Mouse (Mus musculus): Measurements from ENCODE around the gene Ptpn11.

Ptpn11 gene

DNA sequence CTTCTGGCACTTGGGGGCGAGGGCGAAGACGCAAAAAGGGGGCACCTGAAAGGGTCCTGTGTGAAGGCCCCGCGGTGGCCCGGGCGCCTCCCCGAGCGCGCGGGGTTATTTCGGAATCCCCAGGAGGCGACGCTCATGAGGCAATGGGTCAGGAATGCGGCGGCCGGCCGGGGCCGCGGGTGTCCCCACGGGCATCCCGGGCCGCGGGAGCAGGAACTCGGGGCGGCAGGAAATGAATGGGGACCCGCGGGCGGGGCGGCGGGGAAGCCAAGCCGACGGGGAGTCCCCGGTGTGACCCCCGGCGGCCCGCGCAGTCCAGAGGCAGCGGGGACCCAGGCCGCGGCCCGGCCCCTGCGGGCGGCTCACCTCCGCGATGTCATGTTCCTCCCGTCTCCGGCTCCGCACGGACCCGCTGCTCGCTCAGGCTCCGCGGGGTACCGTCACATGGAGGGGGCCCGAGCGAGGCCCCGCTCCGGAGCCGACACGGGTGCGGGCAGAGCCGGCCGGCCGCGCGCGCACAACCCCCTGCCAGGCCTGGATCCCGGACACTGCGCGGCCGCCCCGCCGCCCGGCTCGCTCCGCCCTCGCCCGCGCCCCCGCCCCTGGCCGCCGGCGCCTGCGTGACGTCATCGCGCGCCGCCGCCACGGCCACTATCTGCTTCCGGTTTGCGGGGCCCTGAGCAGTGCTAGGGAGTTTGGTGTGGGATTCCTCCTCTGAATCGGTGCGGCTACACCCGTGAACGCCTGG, at the start of gene Ptpn11:
Gene Ptpn11, minus strand, starts transcription at position 562 of the 748 bp plus-strand sequence.
- POLR2A ChIA-PET = interaction anchor here in 3 of 4 experiments (0.6 to 3.2 kb wide), 13 partner anchors 9 to 284 kb away, joined by 3 to 24 read pairs (median 6); partner anchors contain the start of genes Rpl6 (in 2 of the 3) and Oas1a (in 1 of the 3)
- CTCF ChIA-PET = interaction anchor here in 1 of 4 experiments (1.1 to 1.6 kb wide), 2 partner anchors 13 to 24 kb away, joined by 3 to 10 read pairs; no protein-coding TSS in a partner anchor

GRCm38 (mm10) chr5:121239846-121240245, 48.6 kb upstream of the Ptpn11 start:
- ChIA-PET CTCF (interaction anchor here in 1 of 4 experiments (0.8 kb wide), 1 partner anchor 27 kb away, joined by 3 read pairs; no protein-coding TSS in a partner anchor), POLR2A (interaction anchor here in 2 of 4 experiments (0.6 kb wide), 2 partner anchors 332 to 703 kb away, joined by 3 to 5 read pairs; partner anchors contain the start of gene Oas1a (in 1 of the 2))

DNA sequence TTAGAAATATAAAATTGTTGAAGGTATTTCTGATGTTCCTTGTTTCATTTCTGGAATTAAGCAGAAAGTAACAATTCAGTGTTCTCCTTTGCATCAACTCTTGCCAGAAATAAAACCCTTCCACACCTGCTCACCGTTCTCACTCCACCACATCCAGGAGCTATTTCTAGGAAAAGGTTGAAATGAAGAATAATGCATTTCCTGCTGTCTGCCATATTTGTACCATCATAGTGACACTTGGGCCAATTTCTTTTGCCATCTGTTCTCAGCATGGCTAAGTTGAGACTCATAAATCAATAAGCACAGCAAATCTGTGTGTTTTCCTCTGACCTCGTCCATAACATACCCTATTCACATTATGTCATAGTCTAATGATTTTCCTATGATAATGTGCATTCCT, 47.0 kb upstream of the Ptpn11 start:
- ChIA-PET POLR2A (interaction anchor here in 1 of 4 experiments (1.2 to 1.3 kb wide), 2 partner anchors 10 kb away, joined by 3 to 5 read pairs; no protein-coding TSS in a partner anchor), CTCF (no interaction called here)

DNA sequence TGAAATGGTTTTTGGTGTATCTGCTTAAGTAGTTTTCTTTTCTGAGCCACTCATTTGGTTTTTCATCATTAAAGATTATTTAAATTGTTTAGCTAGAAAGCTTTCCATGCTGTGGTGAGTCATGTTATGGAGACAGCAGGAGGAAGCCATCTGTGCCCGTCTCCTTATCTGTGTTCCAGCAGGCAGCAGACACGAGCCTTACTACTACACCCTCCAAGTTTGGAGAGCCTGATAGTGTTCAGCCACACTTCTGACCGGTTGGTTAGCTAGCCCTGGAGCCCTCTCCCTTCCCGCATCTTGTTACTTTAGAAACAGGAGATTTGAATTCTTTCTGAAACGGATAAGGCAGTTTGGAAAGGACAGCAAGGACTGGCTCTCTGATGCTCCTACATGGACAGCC, 45.0 kb upstream of the Ptpn11 start:
- CTCF ChIA-PET = no interaction called here
- POLR2A ChIA-PET = no interaction called here

DNA sequence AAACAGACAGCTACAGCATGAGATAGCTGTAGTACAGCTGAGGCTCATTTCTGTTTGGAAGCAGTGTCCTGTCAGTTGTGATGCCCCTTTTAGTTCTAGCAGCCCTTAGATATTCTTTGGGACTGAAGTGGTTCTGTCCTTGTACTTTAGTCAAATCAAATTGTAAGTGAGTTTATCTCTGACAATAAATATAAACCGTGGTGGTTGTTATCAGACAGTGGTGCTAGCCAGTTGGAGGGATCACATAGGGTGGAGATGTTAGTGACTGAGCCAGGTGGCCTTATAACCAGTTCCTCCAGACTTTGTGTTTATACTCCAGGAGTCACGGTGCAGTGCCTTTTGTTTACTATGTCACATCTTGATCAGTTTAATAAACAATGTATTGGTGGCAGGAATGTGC, 42.5 kb upstream of the Ptpn11 start:
- ChIA-PET CTCF (interaction anchor here in 1 of 4 experiments (1.1 kb wide), 1 partner anchor 438 kb away, joined by 3 read pairs; the partner anchor contains the start of gene Oas1e), POLR2A (interaction anchor here in 1 of 4 experiments (1.0 to 2.7 kb wide), 4 partner anchors 11 to 30 kb away, joined by 3 to 9 read pairs (median 5); partner anchors contain the start of genes Hectd4 and Rpl6)

DNA sequence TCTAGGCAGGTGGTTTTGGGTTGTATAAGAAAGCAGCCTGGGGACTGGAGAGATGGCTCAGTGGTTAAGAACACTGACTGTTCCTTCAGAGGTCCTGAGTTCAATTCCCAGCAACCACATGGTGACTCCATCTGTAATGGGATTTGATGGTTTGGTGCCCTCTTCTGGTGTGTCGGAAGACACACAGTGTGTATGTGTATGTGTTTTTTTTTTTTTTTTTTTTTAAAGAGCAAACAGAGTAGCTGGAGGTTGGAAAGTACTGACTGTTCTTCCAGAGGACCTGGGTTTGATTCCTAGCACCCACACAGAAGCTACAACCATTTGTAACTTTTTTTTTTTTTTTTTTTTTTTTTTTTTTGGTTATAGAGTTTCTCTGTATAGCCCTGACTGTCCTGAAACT, 41.6 kb upstream of the Ptpn11 start:
- CTCF ChIA-PET = interaction anchor here in 3 of 4 experiments (0.5 to 0.9 kb wide), 13 partner anchors 12 to 452 kb away, joined by 3 to 12 read pairs (median 4); partner anchors contain the start of gene Hectd4 (in 1 of the 3)
- POLR2A ChIA-PET = interaction anchor here in 3 of 4 experiments (0.6 to 2.7 kb wide), 13 partner anchors 10 to 76 kb away, joined by 3 to 9 read pairs (median 3); partner anchors contain the start of genes Hectd4 (in 1 of the 3) and Rpl6 (in 1 of the 3)

- ChIA-PET CTCF (no interaction called here), POLR2A (interaction anchor here in 3 of 4 experiments (0.6 to 2.5 kb wide), 5 partner anchors 10 to 1456 kb away, joined by 4 to 14 read pairs (median 4); partner anchors contain the start of gene Hectd4 (in 2 of the 3))
Observed at GRCm38 (mm10) chr5:121230811-121231210, 39.6 kb upstream of the Ptpn11 start.

- CTCF ChIA-PET = interaction anchor here in 1 of 4 experiments (0.6 to 1.0 kb wide), 3 partner anchors 13 to 624 kb away, joined by 3 read pairs; no protein-coding TSS in a partner anchor
- POLR2A ChIA-PET = interaction anchor here in 3 of 4 experiments (0.6 to 2.5 kb wide), 9 partner anchors 9 to 169 kb away, joined by 3 to 14 read pairs (median 5); partner anchors contain the start of genes Hectd4 (in 2 of the 3), Naa25 (in 1 of the 3) and Rpl6 (in 1 of the 3)
Observed at GRCm38 (mm10) chr5:121229182-121229581, 38.0 kb upstream of the Ptpn11 start.

DNA sequence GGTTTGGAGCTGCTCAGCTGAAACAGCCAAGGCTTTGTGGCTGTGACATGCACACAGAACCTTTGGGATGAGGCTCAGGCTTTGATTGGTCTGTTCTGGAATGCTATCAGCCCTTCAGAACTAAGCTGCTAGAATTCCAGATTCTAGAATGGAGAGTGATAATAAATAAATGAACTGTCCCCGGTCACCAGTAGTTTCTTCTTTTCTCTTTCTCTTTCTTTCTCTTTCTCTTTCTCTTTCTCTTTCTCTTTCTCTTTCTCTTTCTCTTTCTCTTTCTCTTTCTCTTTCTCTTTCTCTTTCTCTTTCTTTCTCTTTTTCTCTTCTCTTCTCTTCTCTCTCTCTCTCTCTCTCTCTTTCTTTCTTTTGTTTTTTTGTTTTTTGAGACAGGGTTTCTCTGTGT, 36.1 kb upstream of the Ptpn11 start:
- ChIA-PET CTCF (interaction anchor here in 1 of 4 experiments (2.2 kb wide), 1 partner anchor 12 kb away, joined by 8 read pairs; no protein-coding TSS in a partner anchor), POLR2A (interaction anchor here in 2 of 4 experiments (0.7 to 0.9 kb wide), 2 partner anchors 14 to 23 kb away, joined by 3 read pairs; partner anchors contain the start of gene Rpl6 (in 1 of the 2))

DNA sequence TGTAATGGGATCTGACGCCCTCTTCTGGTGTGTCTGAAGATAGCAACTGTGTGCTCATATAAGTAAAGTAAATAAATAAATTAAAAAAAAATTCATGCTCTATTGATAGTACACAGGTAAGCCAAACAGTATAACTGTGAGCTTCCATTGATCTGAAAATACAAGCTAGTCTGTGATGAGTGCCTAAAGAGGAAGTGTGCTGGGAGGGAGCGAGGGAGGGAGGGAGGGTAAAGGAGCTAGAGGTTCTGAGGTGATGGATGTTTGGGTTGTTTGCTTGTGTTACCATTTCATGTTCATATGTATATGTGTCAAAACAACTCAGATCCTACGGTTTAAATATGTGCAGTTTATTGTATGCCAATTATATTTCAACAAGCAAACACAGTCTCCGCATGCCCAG, 35.6 kb upstream of the Ptpn11 start:
- ChIA-PET CTCF (interaction anchor here in 1 of 4 experiments (0.5 to 2.2 kb wide), 2 partner anchors 9 to 11 kb away, joined by 3 to 8 read pairs; no protein-coding TSS in a partner anchor), POLR2A (interaction anchor here in 2 of 4 experiments (0.7 to 0.9 kb wide), 2 partner anchors 13 to 23 kb away, joined by 3 read pairs; partner anchors contain the start of gene Rpl6 (in 1 of the 2))

DNA sequence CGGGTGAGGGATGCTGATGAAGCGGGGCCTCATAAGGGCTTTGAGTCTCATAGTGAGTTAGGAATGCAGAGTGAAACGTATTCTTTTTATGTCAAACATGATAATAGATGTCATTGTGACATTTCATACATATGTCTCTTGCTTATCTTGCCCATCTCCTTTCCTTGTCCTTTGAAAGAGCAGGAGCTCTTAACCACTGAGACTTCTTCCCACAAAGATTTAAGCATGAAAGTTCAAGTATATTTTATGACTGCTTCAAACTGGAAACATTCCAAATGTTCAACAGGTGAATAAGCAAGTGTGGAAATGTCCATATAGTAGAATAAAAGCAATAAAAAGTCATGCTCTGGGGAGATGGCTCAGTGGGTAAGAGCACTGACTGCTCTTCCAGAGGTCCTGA, 35.2 kb upstream of the Ptpn11 start:
- POLR2A ChIA-PET = interaction anchor here in 2 of 4 experiments (1.6 to 1.9 kb wide), 2 partner anchors 15 to 22 kb away, joined by 4 to 5 read pairs; partner anchors contain the start of gene Rpl6 (in 1 of the 2)
- CTCF ChIA-PET = interaction anchor here in 2 of 4 experiments (0.5 to 2.2 kb wide), 3 partner anchors 8 to 41 kb away, joined by 3 to 8 read pairs (median 3); no protein-coding TSS in a partner anchor

- CTCF ChIA-PET = interaction anchor here in 2 of 4 experiments (0.7 to 2.2 kb wide), 2 partner anchors 10 to 41 kb away, joined by 3 to 8 read pairs; no protein-coding TSS in a partner anchor
- POLR2A ChIA-PET = interaction anchor here in 2 of 4 experiments (1.4 to 1.9 kb wide), 4 partner anchors 10 to 21 kb away, joined by 4 to 5 read pairs (median 4); partner anchors contain the start of gene Rpl6 (in 1 of the 2)
Observed at GRCm38 (mm10) chr5:121225854-121226253, 34.7 kb upstream of the Ptpn11 start.

GRCm38 (mm10) chr5:121224856-121225255, 33.7 kb upstream of the Ptpn11 start:
- POLR2A ChIA-PET = interaction anchor here in 3 of 4 experiments (1.3 to 1.9 kb wide), 6 partner anchors 9 to 20 kb away, joined by 4 to 6 read pairs (median 4); partner anchors contain the start of gene Rpl6 (in 1 of the 3)
- CTCF ChIA-PET = interaction anchor here in 2 of 4 experiments (0.6 to 2.2 kb wide), 2 partner anchors 9 to 26 kb away, joined by 3 to 8 read pairs; no protein-coding TSS in a partner anchor

GRCm38 (mm10) chr5:121224020-121224419, 32.8 kb upstream of the Ptpn11 start:
- POLR2A ChIA-PET = interaction anchor here in 2 of 4 experiments (1.3 to 1.6 kb wide), 2 partner anchors 13 kb away, joined by 4 to 6 read pairs; no protein-coding TSS in a partner anchor
- CTCF ChIA-PET = interaction anchor here in 2 of 4 experiments (0.6 to 0.8 kb wide), 2 partner anchors 27 to 619 kb away, joined by 3 to 12 read pairs; no protein-coding TSS in a partner anchor

DNA sequence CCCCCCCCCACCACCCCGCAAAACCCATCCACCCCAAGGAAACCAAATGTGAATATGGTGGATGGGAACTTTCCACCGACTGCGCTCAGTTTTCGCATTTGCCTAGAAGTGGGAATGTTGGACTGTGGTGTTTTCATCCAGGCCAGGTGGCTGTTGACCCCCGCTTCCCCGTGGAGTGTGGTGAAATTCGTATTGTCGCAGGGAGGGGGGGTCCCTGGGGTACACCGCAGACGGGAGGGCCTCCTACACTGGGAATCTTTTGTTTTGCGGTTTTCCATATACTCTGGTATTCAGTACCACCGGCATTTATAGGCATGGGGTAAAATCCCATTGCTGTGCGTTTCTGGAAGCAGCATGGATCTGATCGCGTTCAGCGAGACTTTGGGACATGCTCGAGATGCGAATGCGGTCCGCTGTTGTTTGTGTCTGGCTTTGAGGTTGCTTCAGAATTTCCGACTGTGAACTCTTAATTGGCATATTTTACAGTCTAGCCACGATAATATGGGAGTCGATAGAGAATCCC, 30.2 kb upstream of the Ptpn11 start:
- ChIA-PET POLR2A (interaction anchor here in 3 of 4 experiments (1.2 to 10.0 kb wide), 6 partner anchors 9 to 851 kb away, joined by 3 to 153 read pairs (median 10); partner anchors contain the start of genes Naa25 (in 1 of the 3) and Rpl6 (in 1 of the 3)), CTCF (interaction anchor here in 2 of 4 experiments (0.6 to 1.4 kb wide), 2 partner anchors 12 to 155 kb away, joined by 4 read pairs; no protein-coding TSS in a partner anchor)

DNA sequence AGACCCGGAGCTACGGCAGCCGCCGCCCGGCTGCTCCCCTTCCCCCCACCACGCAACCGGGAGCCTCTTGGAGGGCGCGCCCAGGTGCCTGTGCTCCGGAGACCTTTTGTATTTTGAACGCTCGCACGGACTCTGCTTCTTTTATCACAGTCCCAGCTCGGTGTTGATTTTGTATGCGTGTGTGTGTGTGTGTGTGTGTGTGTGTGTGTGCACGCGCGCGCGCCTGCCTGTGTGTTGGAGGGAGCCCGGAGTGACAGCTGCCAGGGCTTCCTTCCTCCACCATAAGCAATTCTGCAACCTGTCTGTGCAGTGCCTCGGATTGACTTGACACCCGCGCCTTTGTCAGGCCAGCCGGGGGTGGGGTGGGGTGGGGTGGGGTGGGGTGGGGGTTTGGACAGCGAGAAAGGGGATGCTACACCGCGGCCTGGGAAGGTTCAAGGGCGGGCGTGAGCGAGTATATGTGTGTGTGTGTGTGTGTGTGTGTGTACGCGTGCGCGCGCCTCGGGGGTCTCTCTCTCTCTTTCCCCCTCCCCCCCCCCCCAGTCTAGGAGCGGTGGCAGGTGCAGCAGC, 29.6 kb upstream of the Ptpn11 start:
- POLR2A ChIA-PET = interaction anchor here (0.6 to 10.0 kb wide), 21 partner anchors 9 to 851 kb away, joined by 3 to 153 read pairs (median 4); partner anchors contain the start of genes Naa25 (in 2 of the 4), Rpl6 (in 2 of the 4) and Trafd1 (in 1 of the 4)

More for the DNA sequence above, 29.6 kb upstream of the Ptpn11 start:
- CTCF ChIA-PET = interaction anchor here in 3 of 4 experiments (0.6 to 1.4 kb wide), 5 partner anchors 12 to 180 kb away, joined by 3 to 4 read pairs (median 3); no protein-coding TSS in a partner anchor

All from embryonic stem cell, embryonic (primary cell).